Mouse (Mus musculus): ENCODE measurements around the gene Pcolce.

- TF ChIP-seq EP300 (IDR thresholded peaks at IDR 0.05; ENCODE audit: low read depth), result no peak
- no peak for TF ChIP-seq CTCF (IDR thresholded peaks at IDR 0.05; ENCODE audit: low read depth)
Measured at GRCm38 (mm10) chr5:137608654-137609190, 4.9 kb downstream of the Pcolce start.
